Mouse (Mus musculus) heart, adult 2 months (tissue): ENCODE data around the gene Gmcl1.
A peak's percentile ranks its signal among the peaks of the same experiment; 100 is the strongest.

Experiments used
- CTCF ChIP-seq: fragments of 200-600 bp; IDR thresholded peaks from 2 replicates; pipeline ENCODE4 v1.8.1; 2022; ENCODE audit warnings: antibody characterized with exemption, mild to moderate bottlenecking, moderate library complexity
- EP300 ChIP-seq: fragments of 200-500 bp; IDR thresholded peaks from 2 replicates; pipeline ENCODE4 v1.6.1; 2011; ENCODE audit warnings: low read depth, low read length, control low read depth; ENCODE audit not compliant: insufficient read depth
- POLR2A ChIP-seq: fragments of 200-500 bp; IDR thresholded peaks from 2 replicates; pipeline ENCODE4 v1.6.1; 2011; ENCODE audit warnings: mild to moderate bottlenecking, low read depth, low read length, control low read depth; ENCODE audit not compliant: insufficient read depth

DNA sequence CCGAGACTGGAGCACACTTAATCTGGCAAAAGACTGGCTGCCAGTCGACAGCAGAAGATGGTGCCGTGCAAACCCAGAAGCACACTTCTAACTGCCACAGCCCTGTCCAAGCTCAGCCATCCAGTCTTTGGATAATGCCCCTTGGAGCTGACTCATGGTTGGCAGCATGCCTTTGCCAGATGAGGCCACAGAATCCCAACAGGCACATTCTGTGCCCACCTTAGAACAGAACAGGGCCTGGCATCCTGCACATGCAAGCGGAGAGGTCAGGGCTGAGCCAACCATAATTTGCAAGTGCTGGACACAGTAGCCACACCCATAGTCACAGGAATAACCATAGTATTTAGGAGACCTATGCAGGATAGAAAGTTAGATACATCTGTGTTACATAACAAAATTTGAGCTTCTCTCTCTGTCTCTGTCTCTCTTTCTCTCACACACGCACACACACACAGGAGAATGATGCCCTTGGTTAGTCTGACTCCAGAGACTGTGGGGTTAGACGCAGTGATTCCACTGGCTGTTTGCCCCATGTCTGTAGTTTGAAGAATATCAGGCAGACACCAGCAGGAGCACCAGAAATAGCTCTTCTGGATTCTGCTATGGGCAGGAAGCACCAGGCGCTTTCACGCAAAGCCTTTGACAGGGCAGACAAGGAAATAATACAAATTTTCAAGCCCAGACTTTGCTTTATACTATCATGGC, 43.0 kb upstream of the Gmcl1 start:
- TF ChIP-seq POLR2A (no peak), EP300 (peak; percentile 91), CTCF (no peak)
